Mouse (Mus musculus): ENCODE data around the gene Fam214a. TPM values are rescaled to one million over a fixed set of nuclear protein-coding genes. Genes with fewer than 3 reads are reported as not detected.

Gene Fam214a
- polyA plus RNA-seq, 1 experiment = 2.9 TPM

- Histone ChIP-seq H3K27ac (ENCODE audit: insufficient read depth, low read depth, low read length) (no peak overlapping the region), H3K36me3 (ENCODE audit: control insufficient read depth, insufficient read depth, low read length) (peaks cover 5% of the 10 kb centered on the region; the same call in 1 of the 2 replicates), H3K27me3 (ENCODE audit: control insufficient read depth, insufficient read depth, low read length) (no peaks in the 10 kb centered on the region), H3K4me3 (ENCODE audit: low read depth, low read length) (no peak overlapping the region), H3K4me1 (ENCODE audit: control insufficient read depth, insufficient read depth, insufficient read length, low read length) (peaks cover 3% of the 10 kb centered on the region)
- WGBS = 93% methylated on average over 10 of the region's 10 CpGs
- TF ChIP-seq CTCF (IDR thresholded peaks at IDR 0.05; ENCODE audit: extremely low read depth, insufficient read length, insufficient replicate concordance, low read depth, low read length) = no peak
Measured at GRCm38 (mm10) chr9:75004203-75004602, 51.5 kb downstream of the Fam214a start.

GRCm38 (mm10) chr9:75016591-75016990, 63.9 kb downstream of the Fam214a start:
- TF ChIP-seq CTCF (IDR thresholded peaks at IDR 0.05; ENCODE audit: extremely low read depth, insufficient read length, insufficient replicate concordance, low read depth, low read length) = no peak
- TF ChIP-seq POLR2A (IDR thresholded peaks at IDR 0.05; ENCODE audit: low read depth, low read length) = no peak
- Histone ChIP-seq H3K27me3 (ENCODE audit: control insufficient read depth, insufficient read depth, low read length) (no peaks in the 10 kb centered on the region), H3K27ac (ENCODE audit: insufficient read depth, low read depth, low read length) (no peak overlapping the region), H3K4me1 (ENCODE audit: control insufficient read depth, insufficient read depth, insufficient read length, low read length) (no peaks in the 10 kb centered on the region), H3K4me3 (ENCODE audit: low read depth, low read length) (no peak overlapping the region), H3K36me3 (ENCODE audit: control insufficient read depth, insufficient read depth, low read length) (peaks cover 7% of the 10 kb centered on the region)
- 94% methylated on average over 2 of the region's 2 CpGs for WGBS

GRCm38 (mm10) chr9:75019181-75019580, 66.5 kb downstream of the Fam214a start:
- H3K36me3 ChIP-seq (ENCODE audit: control insufficient read depth, insufficient read depth, low read length) = peaks cover 7% of the 10 kb centered on the region
- no peak for TF ChIP-seq CTCF (IDR thresholded peaks at IDR 0.05; ENCODE audit: extremely low read depth, insufficient read length, insufficient replicate concordance, low read depth, low read length)
- TF ChIP-seq POLR2A (IDR thresholded peaks at IDR 0.05; ENCODE audit: low read depth, low read length) = no peak
- no peaks in the 10 kb centered on the region for H3K4me1 ChIP-seq (ENCODE audit: control insufficient read depth, insufficient read depth, insufficient read length, low read length)
- WGBS = 94% methylated on average over 6 of the region's 6 CpGs
- no peak overlapping the region for H3K4me3 ChIP-seq (ENCODE audit: low read depth, low read length)
- H3K27me3 ChIP-seq (ENCODE audit: control insufficient read depth, insufficient read depth, low read length) = no peaks in the 10 kb centered on the region
- no peak overlapping the region for H3K27ac ChIP-seq (ENCODE audit: insufficient read depth, low read depth, low read length)

- Histone ChIP-seq H3K27ac (ENCODE audit: insufficient read depth, low read depth, low read length) (no peak overlapping the region), H3K36me3 (ENCODE audit: control insufficient read depth, insufficient read depth, low read length) (peaks cover 7% of the 10 kb centered on the region), H3K4me1 (ENCODE audit: control insufficient read depth, insufficient read depth, insufficient read length, low read length) (no peaks in the 10 kb centered on the region), H3K27me3 (ENCODE audit: control insufficient read depth, insufficient read depth, low read length) (no peaks in the 10 kb centered on the region), H3K4me3 (ENCODE audit: low read depth, low read length) (no peak overlapping the region)
- WGBS = 89% methylated on average over 3 of the region's 3 CpGs
- TF ChIP-seq CTCF (IDR thresholded peaks at IDR 0.05; ENCODE audit: extremely low read depth, insufficient read length, insufficient replicate concordance, low read depth, low read length) (no peak), POLR2A (IDR thresholded peaks at IDR 0.05; ENCODE audit: low read depth, low read length) (no peak)
Measured at GRCm38 (mm10) chr9:75019592-75019991, 66.9 kb downstream of the Fam214a start.

- 79% methylated on average over 4 of the region's 4 CpGs for WGBS
- Histone ChIP-seq H3K36me3 (ENCODE audit: control insufficient read depth, insufficient read depth, low read length) (peaks cover 7% of the 10 kb centered on the region), H3K4me1 (ENCODE audit: control insufficient read depth, insufficient read depth, insufficient read length, low read length) (no peaks in the 10 kb centered on the region), H3K27ac (ENCODE audit: insufficient read depth, low read depth, low read length) (no peak overlapping the region), H3K4me3 (ENCODE audit: low read depth, low read length) (no peak overlapping the region), H3K27me3 (ENCODE audit: control insufficient read depth, insufficient read depth, low read length) (no peaks in the 10 kb centered on the region)
- no peak for TF ChIP-seq POLR2A (IDR thresholded peaks at IDR 0.05; ENCODE audit: low read depth, low read length)
- no peak for TF ChIP-seq CTCF (IDR thresholded peaks at IDR 0.05; ENCODE audit: extremely low read depth, insufficient read length, insufficient replicate concordance, low read depth, low read length)
Measured at GRCm38 (mm10) chr9:75020561-75020960, 67.9 kb downstream of the Fam214a start.

- Histone ChIP-seq H3K36me3 (ENCODE audit: control insufficient read depth, insufficient read depth, low read length) (peaks cover 5% of the 10 kb centered on the region), H3K4me3 (ENCODE audit: low read depth, low read length) (no peak overlapping the region), H3K27me3 (ENCODE audit: control insufficient read depth, insufficient read depth, low read length) (no peaks in the 10 kb centered on the region), H3K27ac (ENCODE audit: insufficient read depth, low read depth, low read length) (no peak overlapping the region), H3K4me1 (ENCODE audit: control insufficient read depth, insufficient read depth, insufficient read length, low read length) (no peaks in the 10 kb centered on the region)
- 76% methylated on average over 7 of the region's 7 CpGs for WGBS
- TF ChIP-seq POLR2A (IDR thresholded peaks at IDR 0.05; ENCODE audit: low read depth, low read length) (no peak), CTCF (IDR thresholded peaks at IDR 0.05; ENCODE audit: extremely low read depth, insufficient read length, insufficient replicate concordance, low read depth, low read length) (no peak)
Measured at GRCm38 (mm10) chr9:75022546-75022945, 69.9 kb downstream of the Fam214a start.

- Histone ChIP-seq H3K4me3 (ENCODE audit: low read depth, low read length) (no peak overlapping the region), H3K27me3 (ENCODE audit: control insufficient read depth, insufficient read depth, low read length) (no peaks in the 10 kb centered on the region), H3K27ac (ENCODE audit: insufficient read depth, low read depth, low read length) (no peak overlapping the region), H3K4me1 (ENCODE audit: control insufficient read depth, insufficient read depth, insufficient read length, low read length) (no peaks in the 10 kb centered on the region), H3K36me3 (ENCODE audit: control insufficient read depth, insufficient read depth, low read length) (peaks cover 3% of the 10 kb centered on the region)
- TF ChIP-seq POLR2A (IDR thresholded peaks at IDR 0.05; ENCODE audit: low read depth, low read length) (no peak), CTCF (IDR thresholded peaks at IDR 0.05; ENCODE audit: extremely low read depth, insufficient read length, insufficient replicate concordance, low read depth, low read length) (no peak)
- WGBS = 47% methylated on average over 5 of the region's 5 CpGs
Measured at GRCm38 (mm10) chr9:75023150-75023894, 70.6 kb downstream of the Fam214a start.

All from small intestine, adult 2 months (tissue).